Mouse (Mus musculus): ENCODE data around the gene BC035947. TPM values are rescaled to one million over a fixed set of nuclear protein-coding genes. Genes with fewer than 3 reads are reported as not detected.
A peak's percentile ranks its signal among the peaks of the same experiment; 100 is the strongest.
"Not testable (repeated sequence)": the region's sequence is repeated elsewhere in the genome, so short reads cannot be mapped to it uniquely, and the experiment has no call there.

Gene BC035947
- 1.2 and 1.3 TPM in 2 replicates for polyA plus RNA-seq (2016; fragmentation: Nextera tagmentation; extraction: Ambion mirVana)

DNA sequence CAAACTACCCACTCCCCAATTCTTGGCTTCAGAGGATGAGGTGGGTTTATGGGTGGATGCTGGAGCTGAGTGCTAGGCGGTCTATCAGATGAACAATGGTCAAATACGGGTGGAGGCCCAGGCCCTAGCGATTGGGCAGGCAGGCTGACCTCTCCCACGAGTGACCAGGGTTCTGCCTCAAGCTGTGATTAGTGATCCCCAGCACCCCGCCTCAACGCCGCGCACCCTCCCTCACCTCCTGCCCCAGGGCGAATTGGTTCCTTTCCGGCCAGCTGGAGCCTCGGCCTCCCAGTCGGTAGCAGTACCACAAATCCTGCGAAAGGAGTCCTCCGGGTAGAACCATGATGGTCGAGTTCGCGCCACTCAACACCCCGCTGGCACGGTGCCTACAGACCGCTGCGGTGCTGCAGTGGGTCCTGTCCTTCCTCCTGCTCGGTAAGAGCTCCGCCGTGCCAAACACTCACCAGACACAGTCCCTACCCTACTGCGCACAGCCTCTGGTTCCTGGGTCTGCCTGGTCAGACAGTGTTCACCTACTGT, at the start of gene BC035947:
TSS of gene BC035947 (minus strand) at position 538 of the 540 bp plus-strand sequence.
- no peak within 1 kb of the TSS for H3K27ac ChIP-seq
- H3K9ac ChIP-seq = peak within 1 kb of the TSS; percentile 52; the same call in 1 of the 2 replicates
- 0 out of 2 replicates have a peak, but pooled peaks cover 5% of the 10 kb centered on the region for H3K27me3 ChIP-seq
- H3K4me1 ChIP-seq = peaks cover 5% of the 10 kb centered on the region; the same call in 1 of the 2 replicates
- no peaks in the 10 kb centered on the region for H3K36me3 ChIP-seq
- peak within 1 kb of the TSS; percentile 61 for H3K4me2 ChIP-seq (replicated peaks)
- peak; percentile 67; the same call in 1 of the 2 replicates for ATAC-seq (ENCODE audit: insufficient number of reproducible peaks, insufficient read depth, low FRiP score, low TSS enrichment)
- H3K9me3 ChIP-seq = no peaks in the 10 kb centered on the region
- WGBS = 4% methylated on average over 25 of the region's 25 CpGs
- H3K4me3 ChIP-seq = peak within 1 kb of the TSS; percentile 32

DNA sequence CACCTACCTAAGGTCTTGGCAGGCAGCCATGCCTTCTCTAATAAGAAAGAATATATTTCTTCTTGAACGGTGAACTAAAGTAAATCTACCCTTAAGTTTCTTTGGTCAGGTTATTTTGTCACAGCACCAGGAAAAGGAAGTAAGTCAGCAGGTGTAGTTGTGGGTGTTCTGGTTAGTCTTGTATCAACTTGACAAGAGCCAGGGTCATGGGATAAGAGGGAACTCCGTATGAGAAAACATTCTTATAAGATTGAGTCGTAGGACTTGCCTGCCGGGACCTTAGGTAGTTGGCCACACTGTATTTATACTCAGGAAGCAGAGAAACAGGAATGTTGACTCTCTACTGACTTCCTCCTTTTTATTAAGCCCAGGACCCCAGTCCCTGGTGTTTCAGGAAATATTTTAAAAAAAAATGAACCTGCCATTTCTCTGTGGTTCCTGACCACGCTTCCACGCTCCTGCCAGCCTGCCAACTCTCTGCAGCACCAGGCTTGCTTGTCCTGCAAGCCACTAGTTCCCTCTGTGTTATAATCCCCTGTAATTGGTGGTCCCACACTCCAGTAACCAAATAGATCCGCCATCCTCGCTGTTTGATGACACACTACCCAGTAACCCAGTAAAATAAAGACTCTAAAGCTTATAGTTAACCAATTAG, 42.2 kb upstream of the BC035947 start:
- Histone ChIP-seq H3K9me3 (0 out of 2 replicates have a peak, but pooled peaks cover 8% of the 10 kb centered on the region), H3K4me1 (no peaks in the 10 kb centered on the region), H3K27me3 (no peaks in the 10 kb centered on the region), H3K4me3 (no peak overlapping the region), H3K36me3 (no peaks in the 10 kb centered on the region), H3K27ac (no peak overlapping the region), H3K9ac (no peak overlapping the region), H3K4me2 (replicated peaks) (no peak overlapping the region)
- no peak for ATAC-seq (ENCODE audit: insufficient number of reproducible peaks, insufficient read depth, low FRiP score, low TSS enrichment)
- WGBS = 68% methylated on average over 8 of the region's 8 CpGs

DNA sequence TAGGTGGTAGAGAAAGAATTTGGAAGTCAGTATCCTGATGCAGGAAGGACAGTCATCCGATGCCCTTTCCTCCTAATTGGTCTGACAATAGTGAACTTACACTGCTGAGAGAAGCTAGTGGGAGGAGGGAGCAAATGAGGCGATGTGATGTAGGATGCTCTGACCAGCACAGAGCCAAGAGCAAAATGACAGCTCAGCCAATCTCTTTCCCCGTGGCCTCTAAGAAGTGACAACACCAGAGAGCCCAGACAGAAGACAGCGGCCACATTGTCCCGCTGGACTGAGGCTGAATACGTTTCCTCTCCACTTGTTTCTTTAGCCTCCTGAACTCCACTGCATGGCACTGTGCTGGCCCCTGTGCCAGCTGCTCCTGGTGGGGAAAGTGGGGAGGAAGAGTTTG, 37.0 kb upstream of the BC035947 start:
- no peak overlapping the region for H3K4me3 ChIP-seq
- no peaks in the 10 kb centered on the region for H3K36me3 ChIP-seq
- 28% methylated on average over 6 of the region's 6 CpGs for WGBS
- no peaks in the 10 kb centered on the region for H3K9me3 ChIP-seq
- no peak overlapping the region for H3K27ac ChIP-seq
- no peaks in the 10 kb centered on the region for H3K4me1 ChIP-seq
- no peaks in the 10 kb centered on the region for H3K27me3 ChIP-seq
- ATAC-seq (ENCODE audit: insufficient number of reproducible peaks, insufficient read depth, low FRiP score, low TSS enrichment) = no peak
- no peak overlapping the region for H3K4me2 ChIP-seq (replicated peaks)
- H3K9ac ChIP-seq = no peak overlapping the region

DNA sequence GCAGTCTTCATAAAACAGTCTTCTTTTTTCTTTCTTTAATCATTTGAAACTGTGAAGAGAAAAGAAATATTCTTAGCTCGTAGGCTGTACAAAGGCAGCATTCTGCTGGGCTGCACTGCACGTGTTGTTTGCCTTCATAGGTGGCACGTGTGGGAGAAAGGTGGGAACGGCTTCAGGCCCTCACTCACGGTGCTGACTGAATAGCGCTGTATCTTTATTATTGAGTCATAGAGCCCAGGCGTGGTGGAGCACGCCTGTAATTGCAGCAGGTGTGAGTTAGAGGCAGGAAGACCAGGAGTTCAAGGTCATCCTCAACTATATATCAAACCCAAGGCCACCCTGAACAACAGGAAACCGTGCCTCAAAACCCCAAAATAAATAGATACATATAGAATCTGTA, 34.3 kb upstream of the BC035947 start:
- Histone ChIP-seq H3K4me2 (replicated peaks) (no peak overlapping the region), H3K4me1 (no peaks in the 10 kb centered on the region), H3K27me3 (no peaks in the 10 kb centered on the region), H3K9ac (no peak overlapping the region), H3K36me3 (no peaks in the 10 kb centered on the region), H3K4me3 (no peak overlapping the region), H3K27ac (no peak overlapping the region), H3K9me3 (no peaks in the 10 kb centered on the region)
- no peak for ATAC-seq (ENCODE audit: insufficient number of reproducible peaks, insufficient read depth, low FRiP score, low TSS enrichment)
- WGBS = 78% methylated on average over 9 of the region's 9 CpGs

DNA sequence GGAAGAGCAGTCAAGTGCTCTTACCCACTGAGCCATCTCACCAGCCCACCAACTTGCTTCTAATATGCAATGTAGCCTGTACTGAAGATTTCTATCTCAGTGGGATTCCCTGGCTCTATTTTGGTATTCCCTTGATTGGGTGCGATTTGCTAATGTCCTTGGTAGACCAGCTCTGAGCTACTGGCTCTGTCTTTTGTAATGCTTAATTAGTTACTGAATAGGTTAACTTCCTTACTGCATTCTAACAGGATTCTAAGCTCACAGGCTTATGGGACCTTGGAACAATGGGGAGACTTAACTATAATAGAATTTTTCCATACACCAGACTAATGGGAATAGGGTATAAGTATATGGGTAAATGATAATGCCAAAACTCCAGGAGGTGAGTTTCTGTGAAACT, 31.7 kb upstream of the BC035947 start:
- not testable (repeated sequence) for H3K4me3 ChIP-seq; H3K27me3 ChIP-seq; H3K36me3 ChIP-seq; H3K27ac ChIP-seq; H3K9me3 ChIP-seq; H3K4me1 ChIP-seq; H3K9ac ChIP-seq; ATAC-seq (ENCODE audit: insufficient number of reproducible peaks, insufficient read depth, low FRiP score, low TSS enrichment); H3K4me2 ChIP-seq (replicated peaks)
- 78% methylated on average over 1 of the region's 1 CpGs for WGBS

DNA sequence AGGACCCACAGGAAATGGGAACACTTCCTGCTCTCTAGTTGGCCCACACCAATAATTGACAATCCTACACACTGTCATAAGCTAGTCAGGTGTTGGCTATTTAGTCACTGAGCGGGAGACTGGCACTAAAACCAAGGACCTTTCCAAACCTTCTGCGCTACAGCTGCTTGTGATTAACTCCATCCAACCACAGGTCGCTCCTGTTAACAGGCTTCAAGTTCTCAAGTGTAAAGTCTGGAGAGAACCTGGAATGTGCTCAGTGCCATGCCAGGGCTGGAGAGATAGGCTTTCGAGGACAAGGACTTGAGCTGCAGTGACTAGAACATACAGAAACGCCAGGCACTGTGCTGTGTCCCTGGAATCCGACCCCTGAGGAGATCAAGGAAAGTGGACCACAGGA, 27.2 kb upstream of the BC035947 start:
- no peak overlapping the region for H3K9ac ChIP-seq
- WGBS = 44% methylated on average over 6 of the region's 6 CpGs
- H3K27me3 ChIP-seq = no peaks in the 10 kb centered on the region
- no peak overlapping the region for H3K4me2 ChIP-seq (replicated peaks)
- H3K4me1 ChIP-seq = peaks cover 4% of the 10 kb centered on the region; the same call in 1 of the 2 replicates
- H3K36me3 ChIP-seq = no peaks in the 10 kb centered on the region
- ATAC-seq (ENCODE audit: insufficient number of reproducible peaks, insufficient read depth, low FRiP score, low TSS enrichment) = no peak
- no peak overlapping the region for H3K27ac ChIP-seq
- no peak overlapping the region for H3K4me3 ChIP-seq
- no peaks in the 10 kb centered on the region for H3K9me3 ChIP-seq

DNA sequence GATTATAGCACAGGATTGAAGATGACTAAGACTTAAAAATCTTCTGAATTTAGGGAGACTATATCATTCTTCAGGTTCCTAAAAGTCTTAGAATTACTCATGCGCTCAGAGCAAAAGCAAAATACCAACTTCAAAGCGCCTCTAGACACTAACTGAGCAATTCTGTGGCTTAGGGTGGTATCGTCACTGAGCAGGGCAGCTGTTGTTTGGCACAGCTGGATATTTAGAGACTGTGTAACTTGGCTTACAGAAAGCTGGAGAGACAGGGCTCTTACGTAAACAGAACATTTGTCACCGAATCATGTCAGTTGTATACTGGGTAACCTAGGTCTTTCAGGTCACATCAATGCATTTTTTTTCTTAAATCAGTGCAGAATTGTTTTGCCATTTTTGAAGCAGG, 26.4 kb upstream of the BC035947 start:
- no peak overlapping the region for H3K4me2 ChIP-seq (replicated peaks)

DNA sequence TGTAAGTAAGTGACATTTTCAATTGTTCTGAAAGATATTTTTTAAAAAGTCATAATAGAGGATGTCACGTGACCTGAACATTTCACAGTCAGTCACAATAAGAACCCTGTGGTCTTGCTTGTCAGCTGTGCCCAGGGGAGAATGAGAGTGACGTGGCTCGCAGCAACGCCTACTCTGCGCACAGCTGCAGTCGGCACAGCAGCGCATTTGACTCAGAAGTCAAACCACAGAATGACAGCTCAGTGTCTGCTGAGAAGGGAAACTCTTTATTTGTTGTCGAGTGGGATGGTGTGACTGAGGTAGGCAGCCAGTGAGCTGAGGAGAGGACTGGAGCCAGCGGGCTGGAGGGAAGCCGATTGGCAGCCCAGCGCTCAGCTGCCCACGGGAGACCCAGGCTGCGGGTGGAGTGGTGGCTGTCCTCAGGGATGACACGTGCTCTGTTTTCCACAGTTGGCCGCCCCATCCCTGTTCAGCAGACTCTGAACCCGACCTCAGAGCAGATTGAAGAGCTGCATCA, 25.6 kb upstream of the BC035947 start:
- WGBS = 23% methylated on average over 16 of the region's 16 CpGs
- ATAC-seq (ENCODE audit: insufficient number of reproducible peaks, insufficient read depth, low FRiP score, low TSS enrichment) = peak; percentile 80

More for the DNA sequence above, 26.4 kb upstream of the BC035947 start:
- H3K4me3 ChIP-seq = no peak overlapping the region
- H3K36me3 ChIP-seq = no peaks in the 10 kb centered on the region
- H3K4me1 ChIP-seq = peaks cover 4% of the 10 kb centered on the region; the same call in 1 of the 2 replicates
- no peaks in the 10 kb centered on the region for H3K9me3 ChIP-seq
- no peak for ATAC-seq (ENCODE audit: insufficient number of reproducible peaks, insufficient read depth, low FRiP score, low TSS enrichment)
- 58% methylated on average over 5 of the region's 5 CpGs for WGBS
- no peak overlapping the region for H3K9ac ChIP-seq
- H3K27ac ChIP-seq = no peak overlapping the region
- no peaks in the 10 kb centered on the region for H3K27me3 ChIP-seq

DNA sequence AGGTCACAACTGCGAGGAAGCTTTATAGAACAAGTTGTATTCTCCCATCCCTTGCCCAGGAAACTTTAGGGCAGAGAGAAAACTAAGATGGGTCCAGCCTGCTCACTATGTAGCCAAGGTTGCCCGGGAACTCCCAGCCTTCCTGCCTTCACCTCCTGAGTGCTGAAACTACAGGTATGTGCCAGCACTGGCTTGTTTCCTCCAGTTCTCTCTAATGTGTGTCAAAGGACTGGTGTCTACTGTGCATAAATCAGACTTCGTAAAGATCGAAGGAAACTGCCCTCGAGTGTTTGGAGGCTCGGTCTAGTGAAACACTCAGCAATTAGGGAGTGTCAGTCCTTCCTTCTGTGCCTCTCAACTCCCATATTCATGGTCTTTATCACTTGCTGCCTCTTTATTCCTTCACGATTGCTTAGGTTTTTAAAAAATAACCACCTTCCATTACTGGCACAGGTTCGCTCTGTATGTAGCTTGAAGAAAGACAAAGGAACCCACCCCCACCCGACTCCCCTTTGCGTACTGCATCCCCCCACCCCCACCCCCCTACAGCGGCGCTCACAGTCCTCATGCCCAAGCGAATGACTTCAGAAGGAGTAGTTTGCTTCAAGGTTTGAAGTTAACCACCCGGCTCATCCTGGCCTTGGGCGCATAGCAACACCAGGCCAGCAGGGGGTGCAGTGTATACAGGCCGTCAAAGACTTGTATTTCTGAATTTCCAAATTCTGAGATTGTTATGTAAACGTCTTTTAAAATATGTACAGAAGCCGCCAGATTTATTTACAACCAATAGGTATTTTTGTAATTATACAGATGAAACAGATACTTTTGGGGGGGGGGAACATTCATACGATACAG, 24.6 kb upstream of the BC035947 start:
- 35% methylated on average over 19 of the region's 19 CpGs for WGBS
- H3K9me3 ChIP-seq = no peaks in the 10 kb centered on the region
- no peak overlapping the region for H3K9ac ChIP-seq
- no peak overlapping the region for H3K27ac ChIP-seq
- ATAC-seq (ENCODE audit: insufficient number of reproducible peaks, insufficient read depth, low FRiP score, low TSS enrichment) = no peak
- peak overlapping the region; percentile 52 for H3K4me2 ChIP-seq (replicated peaks)
- H3K36me3 ChIP-seq = no peaks in the 10 kb centered on the region
- no peaks in the 10 kb centered on the region for H3K27me3 ChIP-seq
- no peak overlapping the region for H3K4me3 ChIP-seq
- peaks cover 4% of the 10 kb centered on the region; the same call in 1 of the 2 replicates for H3K4me1 ChIP-seq

More for the DNA sequence above, 25.6 kb upstream of the BC035947 start:
- Histone ChIP-seq H3K9me3 (no peaks in the 10 kb centered on the region), H3K27me3 (no peaks in the 10 kb centered on the region), H3K4me2 (replicated peaks) (peak overlapping the region; percentile 52), H3K4me1 (peaks cover 4% of the 10 kb centered on the region; the same call in 1 of the 2 replicates), H3K27ac (no peak overlapping the region; the same call in 1 of the 2 replicates), H3K9ac (peak overlapping the region; percentile 16; the same call in 1 of the 2 replicates), H3K4me3 (peak overlapping the region; percentile 23), H3K36me3 (no peaks in the 10 kb centered on the region)

DNA sequence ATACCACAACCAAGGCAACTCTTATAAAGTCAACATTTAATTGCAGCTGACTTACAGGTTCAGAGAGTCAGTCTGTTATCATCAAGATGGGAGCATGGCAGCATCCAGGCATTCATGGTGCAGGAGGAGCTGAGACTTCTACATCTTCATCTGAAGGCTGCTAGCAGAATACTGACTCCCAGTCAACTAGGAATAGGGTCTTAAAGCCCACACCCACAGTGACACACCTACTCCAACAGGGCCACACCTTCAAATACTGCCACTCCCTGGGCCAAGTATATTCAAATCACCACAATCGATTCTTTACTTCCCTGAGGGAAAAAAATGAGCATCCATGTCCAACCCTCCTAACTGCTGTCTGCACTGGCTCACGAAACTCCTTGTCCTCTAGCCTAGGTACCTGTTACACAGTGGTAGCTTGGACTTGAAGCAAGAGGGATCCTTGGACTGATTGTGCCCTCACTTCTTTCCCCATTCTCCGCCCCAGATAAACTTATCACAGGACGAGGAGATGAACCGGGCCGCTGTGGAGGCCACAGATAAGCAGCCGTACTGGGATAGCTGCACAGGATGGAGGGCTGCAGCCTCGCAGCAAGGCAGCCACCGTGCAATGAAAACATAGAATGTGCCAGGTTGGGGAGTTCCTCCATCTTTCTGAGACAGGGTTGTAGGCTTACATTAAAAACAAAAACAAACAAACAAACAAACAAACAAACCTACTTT, 22.6 kb upstream of the BC035947 start:
- H3K4me3 ChIP-seq = no peak overlapping the region
- WGBS = 88% methylated on average over 9 of the region's 9 CpGs
- no peaks in the 10 kb centered on the region for H3K9me3 ChIP-seq
- H3K4me1 ChIP-seq = peaks cover 4% of the 10 kb centered on the region; the same call in 1 of the 2 replicates
- H3K36me3 ChIP-seq = no peaks in the 10 kb centered on the region
- H3K27me3 ChIP-seq = no peaks in the 10 kb centered on the region
- no peak overlapping the region for H3K27ac ChIP-seq
- no peak overlapping the region for H3K4me2 ChIP-seq (replicated peaks)
- H3K9ac ChIP-seq = no peak overlapping the region
- no peak for ATAC-seq (ENCODE audit: insufficient number of reproducible peaks, insufficient read depth, low FRiP score, low TSS enrichment)

All from embryonic facial prominence, embryonic 12.5 days (tissue).